Mouse (Mus musculus) brain, embryonic 14.5 days (tissue): ENCODE results near the gene Clcn6.

Experiments
- CTCF ChIP-seq: fragments of 200-500 bp; IDR thresholded peaks from 2 replicates; pipeline ENCODE4 v1.5.1; 2012; ENCODE audit warnings: inconsistent platforms, mild to moderate bottlenecking, moderate library complexity, borderline replicate concordance; ENCODE audit not compliant: insufficient read depth, insufficient read length; ENCODE audit errors: extremely low read depth
- POLR2A ChIP-seq: fragments of 200-500 bp; IDR thresholded peaks from 2 replicates; pipeline ENCODE4 v1.6.1; 2012; ENCODE audit warnings: mild to moderate bottlenecking, inconsistent platforms, borderline replicate concordance; ENCODE audit not compliant: poor library complexity, insufficient read depth, insufficient read length, severe bottlenecking; ENCODE audit errors: extremely low read depth

- TF ChIP-seq POLR2A (no peak), CTCF (no peak)
These were observed 28.7 kb upstream of the Clcn6 start for GRCm38 (mm10) chr4:148067346-148067745.
